Mouse (Mus musculus) megakaryocyte, embryonic 14.5 days (primary cell): ENCODE measurements around the gene Harbi1. TPM values are rescaled to one million over a fixed set of nuclear protein-coding genes. Genes with fewer than 3 reads are reported as not detected.

ENCODE experiments used
- H3K27me3 ChIP-seq: replicated peaks from 2 replicates; pipeline ENCODE3; 2012; ENCODE audit warnings: inconsistent platforms
- H3K36me3 ChIP-seq: replicated peaks from 2 replicates; pipeline ENCODE3; 2012; ENCODE audit warnings: low read length, inconsistent platforms, mixed read lengths
- H3K4me1 ChIP-seq: 2 replicates; pipeline ENCODE4 v1.6.1; 2012; ENCODE audit warnings: inconsistent platforms
- H3K4me3 ChIP-seq: replicated peaks from 2 replicates; pipeline ENCODE3; 2012; ENCODE audit warnings: moderate library complexity, mild to moderate bottlenecking, inconsistent platforms
- H3K9me3 ChIP-seq: 2 replicates; pipeline ENCODE4 v1.6.1; 2012; ENCODE audit warnings: inconsistent platforms
- FLI1 ChIP-seq: IDR thresholded peaks from 2 replicates; pipeline ENCODE4 v1.6.1; 2012; ENCODE audit warnings: low read length, inconsistent platforms, mixed read lengths
- GATA1 ChIP-seq: IDR thresholded peaks from 3 replicates; pipeline ENCODE4 v1.6.1; 2012; ENCODE audit warnings: mixed read lengths, low read length, inconsistent platforms, borderline replicate concordance
- polyA plus RNA-seq: library from polyadenylated mRNA; stranded (reverse); fragments of >175 nt; gene quantifications from 2 replicates; pipeline ENCODE4 v1.2.3, GENCODE M21; 2012; ENCODE audit warnings: low replicate concordance; ENCODE audit not compliant: insufficient read depth

Harbi1 gene
- polyA plus RNA-seq, 1 experiment, result 0.82 TPM

GRCm38 (mm10) chr2:91676961-91677360 lies 33.7 kb upstream of the Harbi1 start:
- Histone ChIP-seq H3K4me3 (no peak overlapping the region), H3K4me1 (peaks cover 25% of the 10 kb centered on the region), H3K36me3 (peaks cover 99% of the 10 kb centered on the region), H3K27me3 (no peaks in the 10 kb centered on the region), H3K9me3 (no peaks in the 10 kb centered on the region)
- TF ChIP-seq FLI1, result no peak
- TF ChIP-seq GATA1, result no peak

- Histone ChIP-seq H3K27me3 (no peaks in the 10 kb centered on the region), H3K4me3 (no peak overlapping the region), H3K36me3 (peaks cover 97% of the 10 kb centered on the region), H3K4me1 (peaks cover 58% of the 10 kb centered on the region), H3K9me3 (no peaks in the 10 kb centered on the region)
- TF ChIP-seq FLI1 (no peak), GATA1 (no peak)
These were observed 27.8 kb upstream of the Harbi1 start for GRCm38 (mm10) chr2:91682850-91683249.

DNA sequence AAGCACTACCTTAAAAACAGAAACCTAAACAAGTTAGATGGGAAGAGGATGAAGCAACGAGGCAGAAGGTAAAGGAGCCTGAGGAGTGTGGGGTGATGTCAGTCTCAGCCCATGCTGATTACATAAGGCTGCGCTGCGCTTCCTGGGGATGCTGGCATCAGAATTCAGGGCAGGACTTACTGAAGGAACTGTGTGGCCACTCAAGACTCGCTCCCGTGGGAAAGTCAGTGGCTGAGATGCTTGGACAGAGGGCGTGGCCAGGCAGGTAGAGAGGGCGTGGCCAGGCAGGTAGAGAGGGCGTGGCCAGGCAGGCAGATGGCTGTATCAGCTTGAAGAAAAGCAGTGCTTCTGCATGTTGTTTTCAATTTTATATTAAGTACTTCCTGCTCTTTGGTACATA lies 26.7 kb upstream of the Harbi1 start:
- no peaks in the 10 kb centered on the region for H3K27me3 ChIP-seq
- TF ChIP-seq GATA1, result no peak
- TF ChIP-seq FLI1, result no peak
- peaks cover 61% of the 10 kb centered on the region for H3K4me1 ChIP-seq
- no peak overlapping the region for H3K4me3 ChIP-seq
- H3K36me3 ChIP-seq, result peaks cover 97% of the 10 kb centered on the region
- H3K9me3 ChIP-seq, result no peaks in the 10 kb centered on the region

DNA sequence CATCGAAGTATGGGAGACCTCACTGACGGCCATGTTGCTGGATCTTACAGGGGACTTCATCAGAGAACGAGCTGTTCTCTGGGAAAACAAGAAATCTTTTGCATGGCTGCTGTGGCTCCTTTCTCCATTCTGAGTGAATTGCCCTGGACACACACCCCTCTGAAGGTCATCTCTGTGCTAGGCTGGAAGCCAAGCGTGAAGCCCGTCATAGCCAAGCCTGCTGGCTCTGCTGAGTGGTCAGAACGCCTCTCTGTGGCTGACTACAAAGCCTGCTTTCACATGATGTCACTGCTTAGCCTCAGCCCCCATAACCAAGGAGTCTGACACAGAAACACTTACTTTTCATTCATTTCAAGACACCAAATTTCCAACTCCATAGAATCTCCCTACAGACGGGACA lies 21.2 kb upstream of the Harbi1 start:
- TF ChIP-seq FLI1, result no peak
- no peak for TF ChIP-seq GATA1
- Histone ChIP-seq H3K9me3 (no peaks in the 10 kb centered on the region), H3K27me3 (no peaks in the 10 kb centered on the region), H3K4me1 (peaks cover 39% of the 10 kb centered on the region), H3K4me3 (no peak overlapping the region), H3K36me3 (peaks cover 81% of the 10 kb centered on the region)

GRCm38 (mm10) chr2:91695436-91696224 lies 15.0 kb upstream of the Harbi1 start:
- Histone ChIP-seq H3K4me3 (no peak overlapping the region), H3K9me3 (no peaks in the 10 kb centered on the region), H3K27me3 (no peaks in the 10 kb centered on the region), H3K36me3 (peaks cover 44% of the 10 kb centered on the region), H3K4me1 (peaks cover 34% of the 10 kb centered on the region)
- TF ChIP-seq FLI1 (no peak), GATA1 (no peak)

DNA sequence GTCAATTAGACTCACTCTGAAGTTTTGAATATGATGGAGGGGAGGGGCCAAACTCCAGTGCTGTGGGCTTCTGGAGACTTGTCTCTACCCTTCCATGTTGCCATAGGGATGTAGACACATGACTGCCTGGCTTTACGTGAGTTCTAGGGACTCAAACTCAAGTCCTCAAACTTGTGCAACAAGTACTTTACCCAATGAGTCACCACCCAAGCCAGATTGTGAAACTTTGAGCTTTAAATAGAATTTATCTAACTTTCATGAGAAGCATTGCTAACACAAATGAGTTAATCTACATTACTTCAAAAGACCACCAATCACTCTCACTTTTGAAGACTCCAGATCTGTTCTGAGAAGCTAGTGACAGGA lies 14.4 kb upstream of the Harbi1 start:
- Histone ChIP-seq H3K4me1 (peaks cover 38% of the 10 kb centered on the region), H3K36me3 (peaks cover 39% of the 10 kb centered on the region), H3K27me3 (no peaks in the 10 kb centered on the region), H3K4me3 (no peak overlapping the region), H3K9me3 (no peaks in the 10 kb centered on the region)
- no peak for TF ChIP-seq FLI1
- TF ChIP-seq GATA1, result no peak

GRCm38 (mm10) chr2:91699225-91699624 lies 11.4 kb upstream of the Harbi1 start:
- Histone ChIP-seq H3K9me3 (no peaks in the 10 kb centered on the region), H3K4me1 (peaks cover 43% of the 10 kb centered on the region), H3K27me3 (no peaks in the 10 kb centered on the region), H3K36me3 (peaks cover 16% of the 10 kb centered on the region), H3K4me3 (no peak overlapping the region)
- TF ChIP-seq GATA1, result no peak
- no peak for TF ChIP-seq FLI1

DNA sequence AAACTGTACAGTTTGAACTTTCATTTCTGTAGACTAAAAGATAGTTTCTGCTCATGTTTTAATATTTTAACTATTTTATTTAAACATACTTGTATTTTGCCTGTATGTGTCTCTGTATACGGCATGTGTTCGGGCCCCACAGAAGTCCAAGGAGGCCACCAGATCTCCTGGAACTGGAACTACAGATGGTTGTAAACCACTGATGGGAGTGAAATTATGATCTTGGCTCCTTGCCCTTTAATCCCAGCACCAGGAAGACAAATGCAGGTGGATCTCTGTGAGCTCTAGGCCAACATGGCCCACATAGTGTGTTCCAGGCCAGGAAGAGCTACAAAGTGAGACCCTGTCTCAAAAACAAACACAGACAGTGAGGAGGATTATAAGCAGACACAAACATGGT lies 9.3 kb upstream of the Harbi1 start:
- TF ChIP-seq FLI1 (no peak), GATA1 (no peak)
- H3K36me3 ChIP-seq, result peaks cover 7% of the 10 kb centered on the region

DNA sequence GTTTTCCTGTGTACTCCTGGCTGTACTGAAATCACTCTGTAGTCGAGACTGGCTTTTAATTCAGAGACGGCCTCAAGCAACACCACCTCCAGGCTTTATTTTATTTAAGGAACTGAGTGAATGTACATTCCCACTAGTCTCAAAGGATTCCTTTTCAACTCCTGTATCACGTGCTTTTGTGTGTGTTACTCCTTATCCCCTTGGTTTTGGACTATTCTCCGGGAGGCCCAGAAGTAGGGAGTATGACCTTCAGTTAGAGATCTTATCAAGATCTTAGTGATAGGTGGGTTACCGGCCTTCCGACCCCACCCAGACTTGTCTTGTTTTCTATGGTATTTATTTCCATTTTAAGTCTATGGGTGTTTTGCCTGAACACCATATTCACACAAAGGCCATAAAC lies 4.9 kb upstream of the Harbi1 start:
- Histone ChIP-seq H3K4me1 (peaks cover 20% of the 10 kb centered on the region), H3K36me3 (peaks cover 12% of the 10 kb centered on the region), H3K4me3 (no peak overlapping the region), H3K9me3 (no peaks in the 10 kb centered on the region), H3K27me3 (no peaks in the 10 kb centered on the region)
- TF ChIP-seq GATA1 (no peak), FLI1 (no peak)

More for the DNA sequence above, 9.3 kb upstream of the Harbi1 start:
- Histone ChIP-seq H3K27me3 (no peaks in the 10 kb centered on the region), H3K4me3 (no peak overlapping the region), H3K9me3 (no peaks in the 10 kb centered on the region), H3K4me1 (peaks cover 29% of the 10 kb centered on the region)

DNA sequence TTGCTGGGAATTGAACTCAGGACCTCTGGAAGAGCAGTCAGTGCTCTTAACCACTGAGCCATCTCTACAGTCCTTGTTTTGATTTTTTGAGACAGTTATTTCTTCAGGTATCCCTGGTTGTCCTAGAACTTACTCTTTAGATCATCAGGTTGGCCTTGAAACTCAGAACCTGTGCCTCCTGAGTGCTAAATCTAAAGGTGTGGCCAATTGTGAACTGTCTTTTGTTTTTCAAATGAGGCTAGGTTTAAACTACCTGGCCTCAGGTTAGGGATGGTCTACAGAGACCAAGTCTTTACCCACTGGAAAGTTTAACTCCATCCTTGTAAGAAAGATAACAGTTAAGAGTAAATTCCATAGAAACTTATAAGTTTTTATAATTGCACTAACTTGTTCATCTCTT lies 4.2 kb upstream of the Harbi1 start:
- Histone ChIP-seq H3K4me1 (peaks cover 17% of the 10 kb centered on the region), H3K27me3 (no peaks in the 10 kb centered on the region), H3K9me3 (no peaks in the 10 kb centered on the region), H3K4me3 (no peak overlapping the region), H3K36me3 (peaks cover 12% of the 10 kb centered on the region)
- TF ChIP-seq GATA1 (no peak), FLI1 (no peak)
